Mouse (Mus musculus) lung, postnatal 25 days (tissue): ENCODE measurements around the gene Znrf1.
"Not testable (repeated sequence)": the region's sequence is repeated elsewhere in the genome, so short reads cannot be mapped to it uniquely, and the experiment has no call there.

Experiments used
- DNase-seq: peaks from one replicate; pipeline ENCODE4 v3.0.0; 2022; ENCODE audit warnings: low spot score

Gene Znrf1

DNA sequence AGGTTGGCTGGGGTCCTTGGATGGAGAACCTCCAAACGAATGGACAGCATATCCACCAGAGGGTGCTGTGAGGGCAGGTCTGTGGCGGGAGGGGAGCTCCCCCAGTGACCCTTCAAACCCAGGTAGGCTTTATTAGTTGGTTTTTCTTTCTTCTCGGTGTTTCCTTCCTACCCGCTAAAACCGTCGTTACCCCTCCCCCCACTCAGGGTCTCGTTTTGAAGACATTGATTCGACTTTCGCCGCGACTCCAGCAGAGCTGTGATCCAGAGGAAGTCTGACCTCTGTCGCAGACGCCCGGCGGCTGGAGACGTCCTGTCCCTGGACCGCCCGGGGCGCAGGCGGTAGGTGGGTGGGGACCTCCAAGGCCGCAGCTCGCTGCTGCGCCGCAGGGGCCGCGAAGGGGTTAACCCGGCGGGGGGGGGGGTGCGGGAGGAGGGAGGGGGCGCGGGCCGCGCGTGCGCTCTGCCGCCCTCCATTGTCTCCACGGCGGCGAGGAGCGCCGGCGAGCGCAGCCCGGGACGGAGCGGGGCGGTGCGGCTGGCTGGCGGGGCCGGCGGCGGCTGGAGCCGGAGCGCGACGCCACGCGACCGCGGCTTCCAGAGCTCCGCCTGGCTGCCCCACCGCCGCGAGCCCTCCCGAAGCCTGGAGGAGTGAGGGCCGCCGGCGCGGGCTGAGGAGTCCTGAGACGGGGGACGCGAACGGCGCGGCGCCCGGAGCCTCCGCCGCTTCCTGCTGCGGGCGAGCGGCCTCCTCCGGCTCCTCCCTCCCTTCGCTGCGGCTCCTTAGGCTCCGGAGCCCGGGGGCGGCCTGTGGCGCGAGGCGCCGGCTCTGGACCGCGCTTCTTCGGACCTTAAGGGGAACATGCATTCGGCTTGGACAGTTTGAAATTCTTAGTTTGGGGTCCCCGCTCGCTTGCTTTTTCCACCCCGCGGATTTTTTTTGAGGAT is at the start of gene Znrf1:
TSS of gene Znrf1 (plus strand) at position 67 of the 947 bp plus-strand sequence.
- DNase-seq, result peak; percentile 82

DNA sequence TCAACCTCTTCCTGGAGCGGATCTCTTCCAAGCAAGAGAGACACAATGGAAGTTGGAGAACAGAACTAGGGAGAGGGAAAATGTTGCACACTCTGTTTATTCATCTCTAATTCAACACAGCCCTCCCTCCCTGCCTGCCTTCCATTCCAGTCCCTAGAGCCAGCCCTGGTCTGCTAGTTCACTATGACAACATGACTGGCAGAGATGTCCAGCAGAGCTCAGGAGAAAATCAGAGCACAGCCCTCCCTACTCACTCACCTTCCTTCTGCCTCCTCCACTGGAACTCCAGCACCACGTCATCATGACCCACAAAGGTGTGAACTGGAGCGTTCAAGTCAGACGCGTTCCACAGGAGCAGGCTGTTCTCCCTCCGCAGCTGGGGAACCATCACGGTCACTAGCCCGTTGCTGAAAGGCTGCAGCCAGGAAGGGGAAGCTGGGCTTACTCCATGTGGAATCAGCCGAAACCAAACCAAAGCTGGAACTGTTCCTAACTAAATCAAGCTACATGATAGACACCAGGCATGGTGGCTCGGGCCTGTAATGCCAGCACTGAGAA is 45.8 kb upstream of the Znrf1 start:
- no peak for DNase-seq

DNA sequence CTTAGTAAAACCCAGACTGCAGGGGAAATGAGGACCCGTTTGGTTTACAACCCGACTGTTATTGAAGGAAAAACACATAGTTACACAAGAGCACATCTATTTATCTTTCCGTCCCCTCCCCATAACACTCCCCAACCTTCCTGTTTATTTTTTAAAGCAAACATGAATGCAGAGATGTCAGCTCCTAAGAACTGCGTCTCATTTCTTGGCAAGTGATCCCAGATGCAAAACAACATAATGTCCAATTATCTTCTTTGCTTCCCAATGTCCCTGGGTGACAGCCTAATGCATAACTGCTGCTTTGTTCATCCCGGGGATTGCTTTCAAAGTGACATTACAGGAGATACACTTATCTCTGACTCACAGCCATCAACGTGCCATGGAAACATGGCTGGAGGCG is 44.7 kb upstream of the Znrf1 start:
- peak; percentile 43 for DNase-seq

DNA sequence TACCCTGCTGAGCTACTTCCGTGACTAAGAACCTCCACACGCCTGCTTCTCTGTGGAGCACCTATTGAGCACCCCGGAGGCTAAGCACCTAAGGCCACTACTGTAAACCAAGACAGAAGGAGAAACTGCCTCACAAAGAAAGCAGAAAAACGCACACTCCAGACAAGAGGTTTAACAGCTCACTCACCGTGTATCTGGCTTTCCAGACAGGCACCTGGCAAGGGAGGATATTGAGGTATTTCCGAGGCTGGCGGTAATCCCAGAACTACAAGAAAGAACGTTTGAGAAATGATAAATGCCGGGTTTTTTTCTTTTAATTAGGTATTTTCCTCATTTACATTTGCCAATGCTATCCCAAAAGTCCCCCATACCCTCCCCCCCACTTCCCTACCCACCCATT is 43.4 kb upstream of the Znrf1 start:
- no peak for DNase-seq

DNA sequence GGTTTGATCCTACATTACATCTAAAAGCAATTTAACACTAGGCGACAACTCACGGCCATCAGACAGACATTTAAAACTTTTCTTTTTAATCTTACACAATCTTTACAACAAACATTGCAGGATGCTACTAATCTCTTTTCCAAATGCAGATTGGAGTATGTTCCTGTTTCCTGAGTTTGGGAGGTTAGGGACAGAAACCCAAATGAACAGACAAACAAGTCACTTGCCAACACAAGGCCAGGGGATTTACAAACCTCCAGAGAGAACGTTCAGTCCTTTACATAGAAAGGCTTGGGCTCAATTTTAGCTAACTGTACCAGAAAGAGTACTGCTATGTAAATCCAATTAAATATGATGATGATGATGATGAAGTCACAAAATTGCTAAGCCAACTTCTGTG is 42.7 kb upstream of the Znrf1 start:
- DNase-seq, result no peak

DNA sequence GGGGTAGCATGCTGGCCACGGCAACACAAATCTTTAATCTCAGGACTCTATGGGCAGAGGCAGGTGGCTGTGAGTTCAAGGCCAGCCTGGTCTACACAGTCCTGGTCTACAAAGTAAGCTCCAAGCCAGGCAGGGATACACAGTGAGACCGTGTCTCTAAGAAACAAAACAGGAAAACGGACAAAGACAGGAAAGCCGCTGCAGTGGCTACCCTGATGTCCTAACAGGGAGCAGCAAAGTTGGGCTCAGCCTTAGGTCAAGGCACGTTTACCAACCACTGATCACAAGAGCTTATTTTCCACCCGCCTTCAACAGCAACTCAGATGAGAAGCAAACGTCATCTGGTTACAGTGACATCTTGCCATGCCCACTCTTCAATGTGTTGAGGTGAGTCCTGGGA is 39.6 kb upstream of the Znrf1 start:
- peak; percentile 53 for DNase-seq

DNA sequence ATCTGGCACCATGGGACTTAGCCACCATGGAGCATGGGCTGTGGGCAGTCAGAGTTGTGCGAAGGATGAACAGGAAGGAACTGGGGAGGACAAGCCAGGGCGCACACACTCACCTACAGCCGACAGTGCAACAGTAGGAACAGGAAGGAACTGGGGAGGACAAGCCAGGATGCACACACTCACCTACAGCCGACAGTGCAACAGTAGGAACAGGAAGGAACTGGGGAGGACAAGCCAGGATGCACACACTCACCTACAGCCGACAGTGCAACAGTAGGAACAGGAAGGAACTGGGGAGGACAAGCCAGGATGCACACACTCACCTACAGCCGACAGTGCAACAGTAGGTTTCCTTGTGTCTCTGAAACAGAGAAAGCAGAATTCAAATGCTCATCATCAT is 37.6 kb upstream of the Znrf1 start:
- DNase-seq, result not testable (repeated sequence)

DNA sequence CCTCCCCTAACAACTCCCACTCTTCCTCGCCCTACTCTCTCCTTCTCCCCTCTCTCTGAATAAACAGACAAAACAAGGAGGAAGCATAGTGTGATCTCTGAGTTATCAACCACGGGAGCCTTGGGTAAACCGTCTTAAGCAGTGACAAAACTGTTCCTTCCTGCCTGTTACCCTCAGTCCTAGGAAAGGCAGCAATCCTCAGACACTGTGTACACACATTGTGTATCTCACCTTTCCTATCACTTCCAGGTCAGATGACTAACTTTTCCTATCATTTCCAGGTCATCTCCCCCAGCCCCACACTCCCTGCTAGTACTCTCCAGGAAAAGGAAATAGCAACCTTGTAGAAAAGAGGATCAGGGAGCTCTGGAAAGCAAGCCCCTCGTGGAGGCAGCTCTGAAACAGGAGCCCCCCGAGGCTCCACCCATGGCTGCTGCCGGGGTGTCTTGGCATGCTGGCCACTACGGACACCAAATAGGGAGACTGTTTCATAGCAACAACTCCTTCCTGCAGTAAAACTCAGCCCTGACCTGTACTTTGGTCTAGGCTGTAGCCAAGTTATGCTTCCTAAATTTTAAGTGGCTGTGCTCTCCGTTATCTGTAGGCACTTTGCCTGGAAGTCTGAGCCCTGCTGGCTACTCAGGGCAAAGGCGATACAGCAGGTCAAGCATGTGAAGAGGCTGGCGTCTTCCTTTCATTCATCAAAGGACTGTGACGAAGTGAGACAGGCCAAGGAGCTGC is 34.0 kb upstream of the Znrf1 start:
- no peak for DNase-seq

DNA sequence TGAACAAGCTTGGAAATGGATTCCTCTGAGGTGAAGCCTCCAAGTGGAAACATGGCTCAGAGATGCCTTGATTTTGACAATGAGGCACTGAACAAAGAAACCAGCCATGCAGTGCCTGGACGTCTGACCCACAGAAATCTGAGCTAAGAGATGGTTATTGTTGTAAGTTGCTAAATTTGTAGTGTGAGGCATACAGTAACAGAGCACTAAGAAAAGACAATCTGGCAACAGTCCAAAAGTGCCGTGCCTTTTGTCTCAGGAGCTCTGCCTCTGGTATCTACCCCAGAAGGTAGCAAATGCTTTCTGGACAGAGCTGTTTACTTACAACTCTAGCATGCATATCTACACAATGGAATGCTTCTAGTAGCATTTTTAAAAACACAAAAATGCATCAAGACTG is 27.3 kb upstream of the Znrf1 start:
- DNase-seq, result no peak

DNA sequence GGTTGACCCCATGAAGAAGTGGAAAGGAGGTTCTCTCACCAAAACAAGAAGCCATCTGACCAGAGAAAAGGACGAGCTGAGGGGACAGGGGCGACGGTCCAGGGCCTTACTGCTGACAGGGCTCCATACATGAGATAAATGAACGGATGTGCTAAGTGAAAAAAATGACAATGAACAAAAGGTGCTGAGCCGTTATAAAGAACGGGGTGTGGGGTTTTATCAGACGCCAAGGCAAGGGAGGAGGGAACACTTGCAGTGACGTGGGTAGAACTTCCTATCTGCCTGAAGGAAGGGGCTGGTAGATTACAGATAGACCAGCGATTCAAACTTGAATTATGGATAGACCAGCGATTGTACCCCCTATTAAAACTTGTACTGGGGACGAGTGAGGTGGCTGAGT is 26.6 kb upstream of the Znrf1 start:
- peak; percentile 50 for DNase-seq

DNA sequence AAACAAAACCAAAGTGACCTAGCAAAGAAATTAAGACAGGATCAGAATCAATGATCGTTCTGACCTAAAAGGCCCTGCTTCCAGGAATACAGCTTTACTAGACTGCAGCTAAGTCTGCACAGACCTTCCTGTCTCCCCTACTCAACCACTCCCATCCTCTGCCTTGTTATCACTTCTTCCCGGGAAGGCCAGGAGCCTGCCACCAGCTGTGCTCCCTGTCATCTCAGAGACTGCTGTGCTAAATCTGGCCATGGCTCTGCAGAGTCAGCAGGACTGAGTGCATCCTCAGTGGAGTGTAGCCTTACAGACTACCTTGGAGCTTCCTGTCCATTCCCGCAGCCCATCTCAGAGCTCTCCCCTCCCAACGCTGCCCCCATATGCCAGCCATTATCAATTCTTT is 25.5 kb upstream of the Znrf1 start:
- DNase-seq, result no peak

DNA sequence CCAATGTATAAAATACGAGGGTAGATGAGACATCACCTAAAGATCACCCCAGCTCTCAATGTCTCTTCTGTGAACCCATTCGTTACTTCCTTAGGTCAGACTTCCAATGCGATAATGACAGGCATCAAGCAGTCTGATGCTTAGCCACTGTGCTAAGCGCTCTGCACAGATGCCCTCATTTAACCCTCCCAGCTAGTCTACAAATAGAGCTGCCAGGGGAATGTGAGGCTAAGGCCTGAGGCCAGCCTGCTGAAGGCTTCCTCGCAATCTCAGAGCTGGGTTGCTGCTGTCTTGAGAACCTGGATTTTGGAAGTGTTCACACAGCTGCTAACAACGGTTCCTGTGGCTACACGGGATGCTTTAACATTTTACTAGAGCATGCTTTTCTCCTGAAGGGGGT is 23.0 kb upstream of the Znrf1 start:
- DNase-seq, result no peak

DNA sequence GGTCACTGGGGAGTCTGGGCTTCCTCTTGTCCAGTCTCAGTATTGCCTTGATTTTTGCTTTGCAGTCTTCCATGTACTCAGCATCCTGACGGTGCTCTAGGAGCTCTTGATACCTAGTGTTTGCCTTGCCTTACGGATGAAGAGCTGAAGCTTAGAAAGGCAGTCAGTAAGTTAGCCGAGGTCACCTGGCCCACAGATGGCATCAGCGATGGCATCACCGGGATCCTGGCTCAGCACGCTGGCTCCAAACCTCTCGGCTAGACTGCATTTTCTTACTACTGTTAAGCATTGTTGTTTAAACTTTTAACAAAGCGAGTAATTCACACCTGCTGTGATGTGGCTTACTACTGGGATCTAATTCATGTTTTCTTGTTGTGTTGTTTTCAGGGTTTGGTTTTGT is 22.5 kb upstream of the Znrf1 start:
- no peak for DNase-seq

DNA sequence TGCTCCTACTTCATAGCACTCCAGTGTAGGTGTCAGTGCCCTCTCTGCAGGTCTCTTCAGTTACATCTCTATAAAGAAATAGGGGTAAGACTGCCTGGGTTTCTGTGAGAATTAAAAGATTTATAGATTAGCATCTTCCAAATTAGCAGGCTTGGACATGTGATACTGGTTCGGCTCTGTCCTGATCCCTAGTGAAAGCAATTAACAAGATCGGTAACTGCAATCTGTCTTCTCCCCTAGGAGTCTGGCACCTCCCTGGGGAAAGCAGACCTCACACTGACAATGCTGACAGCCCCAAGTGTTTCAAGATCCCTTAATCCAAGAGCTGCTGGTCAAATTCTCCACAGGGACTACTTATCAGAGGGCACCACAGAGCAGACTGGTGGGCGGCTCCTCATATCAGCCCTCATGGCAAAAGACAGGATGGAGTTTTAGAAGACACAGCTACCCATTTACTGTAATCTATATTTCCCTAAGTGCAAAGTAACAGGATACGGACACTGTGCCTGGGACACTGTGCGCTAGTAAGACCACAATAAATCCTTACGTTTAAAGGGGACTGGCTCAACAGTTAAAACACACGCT is 19.4 kb upstream of the Znrf1 start:
- DNase-seq, result no peak

DNA sequence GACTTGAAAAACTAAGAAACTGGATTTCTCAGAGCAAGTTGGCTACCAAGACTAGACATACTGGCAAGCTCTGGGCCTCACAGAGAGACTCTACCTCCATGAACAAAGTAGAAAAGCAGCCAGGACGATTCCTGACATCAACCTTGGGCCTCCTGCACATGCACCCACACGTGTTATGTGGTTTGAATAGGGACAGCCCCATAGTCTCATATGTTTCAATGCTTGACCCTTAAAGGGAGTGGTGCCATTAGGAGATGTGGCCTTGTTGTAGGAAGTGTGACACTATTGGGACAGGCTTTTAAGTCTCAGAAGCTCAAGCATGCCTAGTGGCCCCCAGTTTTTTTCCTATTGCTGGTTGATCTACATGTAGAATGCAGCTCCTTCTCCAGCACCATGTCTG is 18.4 kb upstream of the Znrf1 start:
- DNase-seq, result no peak

DNA sequence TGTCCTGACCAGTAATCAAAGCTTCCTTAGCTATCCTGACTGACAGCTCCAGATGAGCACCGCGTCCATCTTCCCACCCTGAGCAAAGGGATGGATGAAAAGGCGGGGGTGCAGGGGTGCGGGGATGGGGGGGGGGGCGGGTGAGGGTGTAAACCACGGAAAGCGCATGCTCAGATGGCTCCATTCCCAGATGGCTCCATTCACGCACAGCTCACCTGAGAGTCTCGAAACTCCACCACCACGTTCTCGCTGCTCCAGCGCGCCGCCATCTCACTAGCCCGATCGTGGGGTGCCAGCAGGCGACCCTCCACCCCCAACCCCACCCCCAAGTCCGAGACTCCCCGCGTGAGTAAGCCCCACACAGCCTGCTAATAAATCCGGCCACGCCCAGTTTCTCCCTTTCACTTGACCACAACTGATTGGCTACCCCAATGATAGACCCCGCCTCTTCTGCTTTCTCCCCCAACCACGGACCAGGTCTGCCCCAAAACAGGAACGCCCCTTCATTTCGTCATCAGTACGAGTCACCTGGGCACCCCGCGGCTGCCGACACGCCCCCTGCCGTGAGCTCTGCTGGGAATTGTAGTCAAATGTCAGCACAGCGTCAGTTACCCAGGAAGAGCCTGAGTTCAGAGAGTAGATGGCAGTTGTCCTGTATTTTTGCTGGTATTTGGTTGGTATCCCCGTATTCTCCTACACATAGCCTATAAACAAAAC is 14.0 kb upstream of the Znrf1 start, which contains the start of gene Wdr59:
TSS of gene Wdr59 (minus strand) at position 380 of the 717 bp plus-strand sequence.
- peak; percentile 100 for DNase-seq

DNA sequence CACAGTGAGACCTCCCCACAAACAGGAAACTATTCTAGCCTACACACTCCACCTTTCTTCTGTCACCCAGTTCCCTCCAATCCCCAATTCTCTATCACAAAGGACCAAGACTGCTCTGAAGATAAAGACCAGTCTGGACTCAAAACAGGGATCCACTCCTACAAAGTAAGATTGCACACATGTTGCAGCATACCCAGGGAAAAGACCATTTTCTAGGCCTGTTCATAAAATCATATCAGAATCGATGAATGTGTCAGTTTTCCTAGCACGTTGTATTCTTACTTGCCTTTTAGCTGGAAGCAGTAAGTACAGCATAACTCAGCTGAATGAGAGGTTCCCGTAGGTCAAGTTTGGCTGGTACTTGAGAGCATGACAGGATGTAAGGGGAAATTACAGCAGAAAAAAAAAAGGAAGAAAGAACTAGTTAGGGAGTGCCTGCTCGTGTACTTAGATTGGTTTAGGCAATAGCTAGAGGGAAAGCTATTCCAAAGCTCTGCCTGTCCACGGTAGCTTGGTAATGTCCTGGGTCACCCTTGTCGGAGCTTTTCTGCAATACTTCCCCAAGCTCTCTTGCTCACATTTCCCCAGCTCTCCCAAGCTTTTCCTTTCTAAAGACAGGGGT is 9.4 kb upstream of the Znrf1 start:
- DNase-seq, result peak; percentile 54

DNA sequence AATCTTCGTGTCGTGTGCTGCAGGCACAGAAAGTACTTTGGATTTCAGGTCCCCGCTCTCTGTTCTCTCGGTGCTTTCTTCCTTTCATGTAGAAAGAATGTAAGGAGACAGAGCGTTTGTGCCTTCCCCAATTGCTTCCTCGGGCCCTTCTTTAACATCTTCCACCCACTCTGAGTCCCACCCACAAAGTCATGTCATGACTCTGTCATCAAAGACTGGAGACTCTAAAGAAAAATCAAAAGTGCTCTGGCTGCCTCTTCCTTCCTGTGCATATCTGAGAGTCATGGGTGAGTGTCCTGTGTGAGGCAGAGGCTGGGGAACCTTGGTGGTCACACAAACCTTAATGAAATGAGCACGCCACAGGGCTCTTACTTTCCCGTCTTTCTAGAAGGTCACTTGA is 8.7 kb upstream of the Znrf1 start:
- DNase-seq, result no peak

DNA sequence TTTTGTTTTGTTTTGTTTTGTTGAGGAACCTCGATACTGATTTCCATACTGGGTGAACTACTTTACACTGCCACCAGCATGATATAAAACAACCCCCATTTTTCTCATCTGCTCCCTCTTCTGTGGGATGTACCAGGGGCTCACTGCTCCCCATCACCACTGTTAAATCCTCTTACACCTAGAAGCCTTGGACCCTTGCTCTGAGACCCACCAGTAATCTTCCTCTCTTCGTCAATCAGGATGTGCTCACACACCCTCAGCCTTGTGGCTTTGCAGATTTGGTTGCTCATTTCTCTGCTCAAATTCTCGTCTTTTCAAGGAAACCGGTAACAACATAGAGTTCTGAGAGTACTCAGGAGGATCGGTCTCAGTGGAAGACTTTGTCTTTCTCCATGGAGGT is 7.8 kb upstream of the Znrf1 start:
- no peak for DNase-seq

DNA sequence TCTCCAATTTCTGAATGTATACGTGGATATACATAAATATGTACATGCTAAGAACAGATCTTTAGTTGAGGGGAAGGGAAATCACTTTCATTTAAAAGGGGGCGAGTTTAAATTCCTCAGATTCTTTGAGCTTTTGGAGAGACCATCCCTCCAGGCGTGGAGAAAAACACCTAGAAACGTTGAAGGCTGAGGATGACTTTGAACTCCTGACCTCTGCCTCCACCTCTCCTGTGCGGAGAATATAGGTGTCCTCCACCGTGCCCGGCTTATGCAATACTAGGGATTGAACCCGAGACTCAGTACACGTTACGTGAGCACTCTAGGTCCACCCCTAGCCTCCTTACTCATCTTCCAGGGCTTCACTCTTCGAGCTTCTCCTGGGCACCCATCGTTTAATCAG is 4.7 kb upstream of the Znrf1 start:
- no peak for DNase-seq

DNA sequence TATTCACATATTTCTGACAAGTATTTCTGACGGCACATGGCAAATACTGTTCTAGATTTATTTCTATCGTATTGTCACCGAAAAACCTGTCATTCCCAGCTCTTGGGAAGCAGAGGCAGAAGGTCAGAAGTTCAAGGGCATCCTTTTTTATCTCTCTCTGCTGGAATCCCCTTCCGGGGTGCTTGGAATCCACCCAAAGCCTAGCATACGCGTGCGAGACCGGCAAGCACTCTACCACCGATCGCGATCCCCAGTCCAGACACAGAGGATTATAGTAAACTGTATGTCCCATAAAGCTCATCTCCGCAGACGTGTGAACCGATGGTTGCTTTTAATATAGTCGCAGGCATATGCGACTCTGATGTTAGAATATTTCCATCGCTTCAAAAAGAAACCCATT is 4.3 kb upstream of the Znrf1 start:
- no peak for DNase-seq
